9 mouse cellular contexts compared by ENCODE assay signal in genomic region chr2:26566221-26566620, GRCm38 (mm10). TPM values are rescaled to one million over a fixed set of nuclear protein-coding genes. Genes with fewer than 3 reads are reported as not detected.
A peak's percentile ranks its signal among the peaks of the same experiment; 100 is the strongest.
DNase-seq lines count a peak whose midpoint lies in the region; ATAC-seq and TF ChIP-seq lines count a peak whose summit lies in the region.
"Had no signal": no experiment of that assay in that cellular context is flagged by ENCODE, and none has a peak within 500 bp of the region (broad histone marks: within the 10 kb centered on the region; RNA-seq: fewer than 3 reads in every experiment).

No protein-coding gene starts in this region.

- H3K36me3 ChIP-seq in hindbrain, embryonic 11.5 days (ENCODE audit: control insufficient read depth, insufficient read depth, low read length), result no peaks in the 10 kb centered on the region
- no peaks in the 10 kb centered on the region for H3K36me3 ChIP-seq in lung, embryonic 16.5 days (ENCODE audit: control insufficient read depth, insufficient read depth, low read length)

- no peak overlapping the region for H3K27ac ChIP-seq in layer of hippocampus, adult 2 months
- no peak overlapping the region for H3K27ac ChIP-seq in hindbrain, embryonic 11.5 days (ENCODE audit: low read depth, low read length)
- no peak overlapping the region for H3K27ac ChIP-seq in lung, embryonic 16.5 days (ENCODE audit: low read length)

- H3K4me2 ChIP-seq in hindbrain, embryonic 11.5 days (replicated peaks; ENCODE audit: low read depth, low read length), result no peak overlapping the region
- H3K4me2 ChIP-seq in lung, embryonic 16.5 days (ENCODE audit: low read depth, low read length), result no peak overlapping the region

- ATAC-seq in common myeloid progenitor, adult 5-6 weeks (replicated peaks; ENCODE audit: low read depth, poor library complexity, severe bottlenecking), result peak; percentile 89
- 0 out of 2 replicates have a peak, but pooled peaks have one; percentile 38 for ATAC-seq in hindbrain, embryonic 11.5 days (ENCODE audit: low FRiP score)
- peak; percentile 62 for ATAC-seq in lung, embryonic 16.5 days (ENCODE audit: low read depth)

- no peaks in the 10 kb centered on the region for H3K9me3 ChIP-seq in hindbrain, embryonic 11.5 days (ENCODE audit: control insufficient read depth, low read length)
- H3K9me3 ChIP-seq in lung, embryonic 16.5 days (ENCODE audit: control insufficient read depth, low read length), result no peaks in the 10 kb centered on the region

- H3K4me1 ChIP-seq in hindbrain, embryonic 11.5 days (replicated peaks; ENCODE audit: control insufficient read depth, insufficient read depth, low read length), result no peaks in the 10 kb centered on the region
- H3K4me1 ChIP-seq in lung, embryonic 16.5 days (replicated peaks; ENCODE audit: control insufficient read depth, insufficient read depth, low read length), result peaks cover 11% of the 10 kb centered on the region

- peak; percentile 79 for TF ChIP-seq CTCF in layer of hippocampus, adult 2 months (conservative IDR thresholded peaks at IDR 0.05)

- H3K27me3 ChIP-seq in hindbrain, embryonic 11.5 days (ENCODE audit: control insufficient read depth, insufficient read depth, low read length), result no peaks in the 10 kb centered on the region
- H3K27me3 ChIP-seq in lung, embryonic 16.5 days (ENCODE audit: control insufficient read depth, insufficient read depth, low read depth, low read length), result no peaks in the 10 kb centered on the region

- H3K4me3 ChIP-seq in layer of hippocampus, adult 2 months, result no peak overlapping the region
- no peak overlapping the region for H3K4me3 ChIP-seq in hindbrain, embryonic 11.5 days (ENCODE audit: low read depth, low read length)
- H3K4me3 ChIP-seq in lung, embryonic 16.5 days (ENCODE audit: low read length), result no peak overlapping the region
- H3K4me3 ChIP-seq: erythroblast, embryonic 14.5 days had no signal

- no peak overlapping the region for H3K9ac ChIP-seq in hindbrain, embryonic 11.5 days (ENCODE audit: low read depth, low read length)
- no peak overlapping the region for H3K9ac ChIP-seq in lung, embryonic 16.5 days (ENCODE audit: low read length)

- 19% methylated on average over 4 of the region's 4 CpGs for WGBS in hindbrain, embryonic 11.5 days
- WGBS in lung, embryonic 16.5 days, result 19% methylated on average over 4 of the region's 4 CpGs

- DNase-seq in layer of hippocampus, adult 2 months (ENCODE audit: low spot score in 2 of 2), result peak in 1 of 2 experiments; percentile 50
- no peak for DNase-seq in layer of hippocampus, adult 9-11 months
- DNase-seq in MN1 (ENCODE audit: low spot score), result peak; percentile 52
- peak; percentile 69 for DNase-seq in hindbrain, embryonic 11.5 days (ENCODE audit: low spot score)
- peak; percentile 78 for DNase-seq in retina, postnatal 1 day
- no peak for DNase-seq in right cerebral cortex, postnatal 25 days

RNA-seq across cellular contexts. Expression of gene Egfl7, which starts 13.6 kb away (rescaled TPM):
- 10 to 100 TPM; 72.2 to 74.3 TPM for total RNA-seq in layer of hippocampus, adult 2 months (2021)
- total RNA-seq in common myeloid progenitor, adult 5-6 weeks (2017), result 54.9 and 57.0 TPM in 2 replicates
- polyA plus RNA-seq in hindbrain, embryonic 11.5 days (2014; fragmentation: Nextera tagmentation; extraction: Ambion mirVana), result 62.7 and 65.2 TPM in 2 replicates
- polyA plus RNA-seq in lung, embryonic 16.5 days (2015; fragmentation: Nextera tagmentation; extraction: Ambion mirVana), result 371 and 375 TPM in 2 replicates

RNA-seq across cellular contexts. Expression of gene Gm20532, which starts 20.2 kb away (rescaled TPM):
- total RNA-seq in layer of hippocampus, adult 2 months (2021), result not detected
- total RNA-seq in common myeloid progenitor, adult 5-6 weeks (2017), result not detected in 2 replicates
- polyA plus RNA-seq in hindbrain, embryonic 11.5 days (2014; fragmentation: Nextera tagmentation; extraction: Ambion mirVana), result not detected in 2 replicates
- not detected in 2 replicates for polyA plus RNA-seq in lung, embryonic 16.5 days (2015; fragmentation: Nextera tagmentation; extraction: Ambion mirVana)
- polyA plus RNA-seq: erythroblast, embryonic 14.5 days had no signal

RNA-seq across cellular contexts. Expression of gene Agpat2, which starts 38.0 kb away (rescaled TPM):
- total RNA-seq in layer of hippocampus, adult 2 months (2021), result 1 to 10 TPM; 1.6 to 2.5 TPM
- total RNA-seq in common myeloid progenitor, adult 5-6 weeks (2017), result 32.2 and 38.7 TPM in 2 replicates
- 7.3 and 7.5 TPM in 2 replicates for polyA plus RNA-seq in hindbrain, embryonic 11.5 days (2014; fragmentation: Nextera tagmentation; extraction: Ambion mirVana)
- polyA plus RNA-seq in lung, embryonic 16.5 days (2015; fragmentation: Nextera tagmentation; extraction: Ambion mirVana), result 43.0 and 44.8 TPM in 2 replicates

RNA-seq across cellular contexts. Expression of gene Notch1, which starts 49.8 kb away (rescaled TPM):
- total RNA-seq in layer of hippocampus, adult 2 months (2021), result 10 to 100 TPM; 32.7 to 35.7 TPM
- 6.5 and 13.7 TPM in 2 replicates for total RNA-seq in common myeloid progenitor, adult 5-6 weeks (2017)
- polyA plus RNA-seq in hindbrain, embryonic 11.5 days (2014; fragmentation: Nextera tagmentation; extraction: Ambion mirVana), result 48.9 and 66.8 TPM in 2 replicates
- polyA plus RNA-seq in lung, embryonic 16.5 days (2015; fragmentation: Nextera tagmentation; extraction: Ambion mirVana), result 20.5 and 22.0 TPM in 2 replicates

Comparison
In these comparisons a context has a peak if more than half of its experiments do, and no peak if none do; other contexts are left out.
1. DNase-seq: peak in MN1 (single experiment), hindbrain, embryonic 11.5 days (single experiment) and retina, postnatal 1 day (single experiment); none in layer of hippocampus, adult 9-11 months (single experiment) and right cerebral cortex, postnatal 25 days (single experiment).
2. ATAC-seq: peak in every context shown above with its lines; median percentile 89 in common myeloid progenitor, adult 5-6 weeks; 62 in lung, embryonic 16.5 days; 38 in hindbrain, embryonic 11.5 days.